Mouse (Mus musculus): ENCODE measurements around the gene Ndufa13.
A peak's percentile ranks its signal among the peaks of the same experiment; 100 is the strongest.

The Ndufa13 gene

DNA sequence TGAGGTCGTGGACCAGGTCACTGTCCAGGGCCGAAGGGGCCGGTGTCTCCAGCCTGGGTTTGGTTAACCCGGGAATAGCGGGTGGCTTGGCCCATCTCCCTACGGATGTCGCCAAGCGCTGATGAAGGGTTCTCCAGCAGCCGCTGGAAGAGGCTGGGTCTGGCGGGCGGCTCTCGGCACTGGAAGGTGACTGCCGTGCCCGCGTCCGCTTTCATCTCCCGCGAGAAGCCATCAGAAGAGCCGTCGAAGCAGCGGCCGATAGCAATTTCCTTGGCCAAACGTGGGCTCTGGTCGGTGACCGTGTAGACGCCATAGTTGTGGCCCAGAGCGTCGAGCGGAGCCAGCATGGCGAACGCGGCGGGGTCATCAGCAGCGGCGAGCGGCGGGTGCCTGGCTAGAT is 21.5 kb downstream of the Ndufa13 start:
- no peak for DNase-seq (ENCODE audit: low spot score)

DNA sequence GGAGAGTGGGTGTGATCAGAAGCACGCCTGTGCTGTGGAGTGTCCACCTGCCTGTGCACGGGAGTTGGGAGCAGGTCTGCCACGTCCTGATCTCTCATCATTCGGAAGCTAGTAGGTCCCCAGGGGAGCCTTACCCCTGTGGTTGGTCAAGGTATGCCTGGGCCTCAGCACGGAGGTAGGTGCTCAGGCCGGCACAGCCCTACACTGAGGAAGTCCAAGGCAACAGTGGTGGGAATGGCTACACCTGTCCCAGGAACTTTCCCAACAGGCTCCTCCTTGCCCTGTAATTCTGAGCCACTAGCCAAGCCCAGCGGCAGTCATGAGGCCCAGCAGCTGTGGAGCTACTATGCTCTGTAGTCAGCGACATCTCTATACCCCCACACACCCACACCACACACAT is 22.7 kb downstream of the Ndufa13 start:
- no peak for DNase-seq (ENCODE audit: low spot score)

DNA sequence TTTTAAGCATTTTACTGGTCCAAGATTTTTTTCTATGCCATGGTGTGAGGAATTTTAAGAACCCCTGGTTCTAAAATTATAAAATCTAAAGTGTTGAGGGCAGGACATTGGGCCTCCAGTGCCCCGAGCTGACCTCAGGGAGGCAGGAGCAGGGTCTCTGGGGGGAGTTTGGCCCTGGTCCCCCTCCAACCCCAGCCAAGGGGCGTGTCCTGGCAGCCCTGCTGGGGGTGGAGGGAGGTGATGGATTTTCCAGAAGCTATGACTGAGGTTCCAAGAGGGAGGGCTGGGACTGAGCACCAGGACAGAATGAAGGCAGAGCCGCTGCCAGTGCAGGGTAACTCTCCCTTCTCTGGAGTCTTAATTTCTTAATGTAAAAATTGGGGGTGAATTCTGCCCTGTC is 24.4 kb downstream of the Ndufa13 start:
- DNase-seq (ENCODE audit: low spot score), result no peak

DNA sequence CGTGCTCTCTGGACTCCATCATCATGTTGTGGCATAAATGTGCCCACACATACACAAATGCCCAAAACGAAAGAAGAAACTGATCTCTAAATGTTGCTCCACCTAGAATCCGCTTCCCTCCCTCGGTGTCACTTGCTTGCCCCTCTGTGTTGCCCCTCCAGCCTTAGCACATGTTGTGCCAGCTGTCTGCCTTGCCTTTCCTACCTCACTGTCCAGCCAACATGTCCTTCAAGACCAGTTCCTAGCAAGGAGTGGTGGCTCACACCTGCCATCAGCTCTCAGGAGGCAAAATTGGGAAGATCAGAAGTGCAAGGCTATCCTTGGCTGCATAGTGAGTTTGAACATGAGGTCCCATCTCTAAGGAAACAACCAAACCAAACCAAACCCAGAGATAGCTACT is 25.0 kb downstream of the Ndufa13 start:
- DNase-seq (ENCODE audit: low spot score), result no peak

DNA sequence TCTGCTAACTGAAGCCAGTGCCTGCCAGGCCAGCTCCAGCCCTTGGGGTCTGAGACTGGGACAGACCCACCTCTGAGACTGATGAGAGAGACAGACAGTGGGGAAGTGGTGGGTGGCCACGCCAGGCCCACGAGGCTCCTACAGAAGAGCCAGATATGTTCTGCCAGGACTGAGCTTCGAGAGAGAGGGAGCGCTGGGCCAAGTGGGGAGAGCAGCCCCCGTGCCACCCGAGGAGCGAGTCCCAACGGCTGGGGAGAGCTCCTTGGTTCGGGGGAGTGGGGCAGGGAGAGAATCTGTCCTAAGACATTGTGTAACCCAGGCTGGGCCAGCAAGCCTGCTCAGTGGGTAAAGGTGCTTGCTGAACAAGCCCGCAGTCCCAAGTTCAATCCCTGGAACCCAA is 25.4 kb downstream of the Ndufa13 start:
- no peak for DNase-seq (ENCODE audit: low spot score)

DNA sequence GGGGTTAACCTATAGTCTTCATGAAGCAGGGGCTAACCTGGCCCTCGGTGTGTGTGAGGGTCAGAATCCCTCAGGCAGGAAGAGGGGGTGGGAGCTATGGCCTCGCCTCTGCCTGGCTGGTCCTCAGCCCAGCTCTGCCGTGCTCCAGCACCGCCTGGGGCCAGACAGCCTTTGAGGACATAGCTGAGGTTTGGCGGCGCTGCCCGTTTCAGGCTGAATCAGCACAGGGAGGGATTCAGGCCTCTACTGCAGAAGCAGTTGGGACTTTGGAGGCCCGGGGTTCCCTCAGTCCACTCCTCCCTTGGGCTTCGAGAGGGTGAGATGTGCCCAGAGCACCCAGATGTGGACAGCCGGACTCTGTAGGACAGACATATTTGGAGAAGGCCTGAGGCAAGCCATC is 26.3 kb downstream of the Ndufa13 start:
- DNase-seq (ENCODE audit: low spot score), result no peak

DNA sequence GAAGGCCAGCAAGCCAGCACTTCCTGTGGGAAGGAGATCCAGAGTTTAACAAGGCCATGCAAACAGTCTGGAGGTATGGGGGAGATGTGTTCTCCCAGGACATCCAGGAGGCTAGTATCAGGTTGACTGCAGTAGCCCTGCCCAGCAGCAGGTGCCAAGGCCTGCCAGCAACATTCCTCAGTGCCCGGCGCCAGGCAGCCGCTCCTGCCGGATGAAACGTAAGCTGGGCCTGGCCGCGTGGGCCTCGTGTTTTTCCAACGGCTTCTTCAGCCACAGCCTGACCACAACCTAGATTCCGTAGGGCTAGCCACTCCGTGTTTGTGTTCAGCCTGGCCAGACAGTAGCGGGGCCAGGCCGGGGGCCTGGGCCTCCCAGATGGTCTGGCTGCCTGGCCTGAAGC is 27.7 kb downstream of the Ndufa13 start:
- DNase-seq (ENCODE audit: low spot score), result no peak

DNA sequence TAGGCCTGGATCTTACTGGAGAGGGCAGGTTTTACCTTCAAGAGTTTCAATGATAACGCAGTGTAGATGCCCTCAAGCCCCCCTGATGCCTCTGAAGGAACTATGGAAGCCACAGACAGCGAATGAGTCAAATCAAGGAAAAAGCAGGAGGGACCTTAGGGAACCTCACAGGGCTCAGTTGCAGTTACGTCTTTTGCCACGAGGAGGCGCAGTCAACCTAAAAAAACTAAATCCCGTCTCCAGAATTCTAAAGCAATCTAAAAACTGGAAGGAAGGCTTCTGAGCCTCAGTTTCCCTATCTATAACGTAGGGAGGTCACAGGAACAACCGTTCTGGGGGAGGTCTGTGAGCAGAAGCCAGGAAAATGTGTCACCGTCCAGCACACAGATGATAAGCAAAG is 28.2 kb downstream of the Ndufa13 start:
- peak; percentile 34 for DNase-seq (ENCODE audit: low spot score)

DNA sequence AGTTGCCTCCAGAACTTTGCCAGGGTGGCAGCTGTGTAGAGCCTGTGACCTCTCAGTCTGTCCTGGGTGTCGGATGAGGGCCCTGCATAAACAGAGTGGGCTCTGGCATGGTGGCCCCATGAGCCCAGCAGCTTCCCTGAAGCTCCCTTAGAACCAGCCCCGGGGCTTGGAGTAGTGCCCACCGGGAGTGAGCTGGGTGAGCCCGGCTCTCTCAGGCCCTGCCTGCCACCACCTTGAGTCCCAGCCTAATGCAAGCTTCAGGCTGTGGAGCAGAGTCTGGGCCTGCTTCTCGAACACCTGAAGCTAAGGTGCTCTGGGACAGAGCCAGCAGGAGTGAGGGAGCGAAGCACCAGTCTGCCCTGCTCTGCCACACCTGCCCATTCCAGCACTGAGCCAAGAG is 31.5 kb downstream of the Ndufa13 start:
- DNase-seq (ENCODE audit: low spot score), result no peak

DNA sequence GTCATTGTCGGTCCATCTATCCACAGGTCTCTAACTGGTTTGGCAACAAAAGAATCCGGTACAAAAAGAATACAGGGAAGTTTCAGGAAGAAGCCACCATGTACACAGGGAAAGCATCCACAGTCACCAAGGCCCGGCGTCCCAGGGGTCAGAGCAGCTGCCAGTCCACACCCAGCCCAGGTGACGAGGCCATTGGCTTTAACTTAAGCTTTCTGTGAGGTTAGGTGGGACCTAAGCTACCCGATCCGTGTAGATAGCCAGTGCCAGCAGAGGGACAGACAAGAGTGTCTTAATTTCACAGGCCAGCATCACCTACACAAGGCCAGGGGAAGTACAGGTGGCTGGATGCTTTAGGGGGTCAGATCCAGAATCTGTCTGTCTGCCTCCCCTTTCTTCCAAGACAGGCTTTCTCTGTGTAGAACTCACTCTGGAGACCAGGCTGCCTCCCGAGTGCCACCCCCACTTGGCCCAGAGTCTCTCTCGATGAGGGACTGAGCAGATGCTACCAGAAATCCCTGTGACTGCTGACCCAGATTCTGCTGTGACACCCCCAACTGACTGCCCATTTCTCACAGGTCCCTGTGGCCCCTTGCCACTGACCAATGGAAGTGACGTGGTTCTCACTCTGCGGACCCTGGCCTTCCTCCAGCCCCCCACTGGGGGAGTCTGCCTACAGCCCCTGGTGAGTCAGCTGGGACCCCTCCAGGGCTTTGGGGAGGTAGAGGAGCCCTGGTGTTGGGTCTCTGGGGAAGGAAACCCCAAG is 32.2 kb downstream of the Ndufa13 start:
- no peak for DNase-seq (ENCODE audit: low spot score)

DNA sequence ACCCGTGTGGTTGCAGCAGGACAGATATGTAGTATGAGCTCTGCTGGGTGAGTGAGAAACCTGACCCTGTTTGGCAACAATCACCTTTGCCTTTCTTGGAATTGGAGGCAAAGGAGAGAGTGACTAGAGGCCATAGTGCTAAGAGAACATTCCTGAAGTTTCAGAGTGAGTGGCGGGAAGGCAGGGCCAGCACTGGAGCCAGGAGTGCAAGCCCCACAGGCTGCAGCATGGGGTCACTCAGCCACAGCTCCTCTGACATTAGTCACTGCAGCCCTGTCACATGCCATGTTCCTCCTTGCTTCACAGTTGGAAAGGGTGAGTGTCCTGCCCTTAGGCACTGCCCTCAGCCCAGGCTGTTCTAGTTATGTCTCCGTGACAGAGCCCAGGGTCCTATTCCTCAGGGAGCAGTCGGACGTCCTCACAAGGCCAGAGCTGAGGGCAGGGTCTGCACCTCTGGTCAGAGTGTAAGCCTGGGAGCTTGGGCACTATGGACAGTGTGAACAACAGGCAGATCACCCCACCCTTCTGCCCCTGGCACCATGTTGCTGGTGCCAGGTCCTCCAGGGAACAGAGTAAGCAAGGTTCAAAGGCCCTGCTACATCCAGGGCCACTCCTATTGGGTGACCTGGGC is 34.5 kb downstream of the Ndufa13 start:
- DNase-seq (ENCODE audit: low spot score), result no peak

DNA sequence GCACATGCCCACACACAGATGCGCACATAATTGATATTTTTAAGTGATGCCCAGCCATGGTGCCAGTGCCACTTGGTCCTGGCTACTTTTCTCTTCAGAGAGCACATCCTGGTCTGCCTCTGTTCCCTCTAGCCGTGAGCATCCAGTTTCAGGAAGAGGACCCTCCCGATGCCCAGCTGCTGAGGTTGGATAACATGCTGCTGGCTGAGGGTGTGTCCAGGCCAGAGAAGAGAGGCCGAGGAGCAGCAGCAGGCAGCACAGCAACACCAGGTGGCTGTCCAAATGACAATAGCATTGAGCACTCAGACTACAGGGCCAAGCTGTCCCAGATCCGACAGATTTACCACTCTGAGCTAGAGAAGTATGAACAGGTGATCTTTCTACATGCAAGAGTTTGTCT is 38.2 kb downstream of the Ndufa13 start:
- DNase-seq (ENCODE audit: low spot score), result no peak

DNA sequence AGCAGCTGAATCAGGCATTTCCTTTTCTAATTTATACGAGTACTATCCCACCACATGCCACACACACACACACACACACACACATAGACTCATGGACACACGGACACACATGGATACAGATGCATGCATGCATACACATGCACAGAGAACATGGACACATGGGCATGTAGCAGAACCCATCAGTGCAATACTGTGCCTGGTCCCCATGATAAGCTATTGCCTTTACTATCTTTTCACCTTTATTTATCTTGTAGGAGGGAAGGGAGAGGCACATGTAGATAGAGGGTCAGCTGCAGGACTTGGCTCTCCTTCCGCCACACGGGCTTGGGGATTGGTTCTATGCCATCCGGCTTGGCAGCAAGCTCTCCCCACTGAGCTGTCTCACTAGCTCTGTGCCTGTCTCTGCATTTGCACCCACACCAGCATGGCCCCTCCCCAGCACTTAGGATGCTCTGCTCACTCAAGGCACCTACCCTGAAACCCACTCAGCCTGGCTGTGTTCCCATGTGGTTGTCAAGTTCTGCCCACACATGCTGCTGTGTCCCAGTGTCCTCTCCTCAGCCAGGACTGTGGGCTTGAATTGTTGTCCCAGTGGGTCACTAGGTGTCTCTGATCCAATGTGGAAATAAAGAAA is 38.9 kb downstream of the Ndufa13 start:
- no peak for DNase-seq (ENCODE audit: low spot score)

DNA sequence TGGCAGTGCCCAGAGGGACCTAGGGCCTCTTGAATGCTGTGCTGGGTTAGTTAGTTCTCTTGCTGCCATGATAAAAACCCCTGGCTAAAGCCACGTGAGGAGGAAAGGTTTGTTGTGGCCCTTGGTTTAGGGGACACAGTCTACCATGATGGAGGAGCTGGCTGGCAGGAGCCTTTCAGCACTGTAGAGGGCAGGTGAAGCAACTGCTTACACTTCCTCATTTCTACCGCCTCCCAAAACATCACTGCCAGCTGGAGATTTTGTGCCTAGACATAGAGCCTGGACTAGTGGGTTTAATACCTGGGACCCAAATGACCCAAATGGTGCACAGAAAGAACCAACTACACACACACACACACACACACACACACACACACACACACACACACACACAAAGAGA is 41.1 kb downstream of the Ndufa13 start:
- DNase-seq (ENCODE audit: low spot score), result no peak

DNA sequence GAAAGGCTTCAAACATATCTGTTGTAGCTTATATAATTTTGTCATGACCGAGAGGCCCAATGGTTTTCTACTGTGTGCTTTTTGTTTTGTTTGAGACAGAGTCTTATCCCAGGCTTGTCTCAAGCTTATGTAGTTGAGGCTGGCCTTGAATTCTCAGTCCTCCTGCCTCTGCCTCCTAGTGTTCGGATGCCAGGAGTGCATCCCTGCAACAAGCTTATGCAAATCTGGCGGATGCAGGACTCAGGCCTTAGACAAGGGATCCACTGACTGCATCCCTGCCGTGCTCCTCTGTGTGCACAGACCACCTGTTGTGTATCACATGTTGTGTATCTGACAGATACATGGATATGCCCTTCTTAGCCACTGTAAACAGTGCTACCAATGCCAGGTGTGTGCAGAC is 41.6 kb downstream of the Ndufa13 start:
- no peak for DNase-seq (ENCODE audit: low spot score)

DNA sequence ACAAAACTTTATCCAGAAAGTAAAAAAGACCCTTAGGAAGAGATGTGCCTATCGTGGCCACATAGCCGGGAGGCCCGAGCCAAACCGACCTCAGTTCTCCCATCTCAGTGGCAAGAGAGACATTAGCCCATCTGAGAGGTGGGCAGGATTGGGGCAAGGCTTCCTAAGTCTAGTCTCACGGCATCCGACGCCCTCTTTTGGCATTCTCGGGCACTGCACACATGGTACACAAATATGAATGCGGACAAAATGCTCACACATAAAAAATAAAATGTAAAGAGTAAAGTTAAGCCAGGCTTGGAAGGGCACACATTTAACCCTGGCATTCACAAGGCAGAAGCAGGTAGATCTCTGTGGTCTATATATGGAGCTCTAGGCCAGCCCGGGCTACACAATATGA is 48.5 kb downstream of the Ndufa13 start:
- no peak for DNase-seq (ENCODE audit: low spot score)

DNA sequence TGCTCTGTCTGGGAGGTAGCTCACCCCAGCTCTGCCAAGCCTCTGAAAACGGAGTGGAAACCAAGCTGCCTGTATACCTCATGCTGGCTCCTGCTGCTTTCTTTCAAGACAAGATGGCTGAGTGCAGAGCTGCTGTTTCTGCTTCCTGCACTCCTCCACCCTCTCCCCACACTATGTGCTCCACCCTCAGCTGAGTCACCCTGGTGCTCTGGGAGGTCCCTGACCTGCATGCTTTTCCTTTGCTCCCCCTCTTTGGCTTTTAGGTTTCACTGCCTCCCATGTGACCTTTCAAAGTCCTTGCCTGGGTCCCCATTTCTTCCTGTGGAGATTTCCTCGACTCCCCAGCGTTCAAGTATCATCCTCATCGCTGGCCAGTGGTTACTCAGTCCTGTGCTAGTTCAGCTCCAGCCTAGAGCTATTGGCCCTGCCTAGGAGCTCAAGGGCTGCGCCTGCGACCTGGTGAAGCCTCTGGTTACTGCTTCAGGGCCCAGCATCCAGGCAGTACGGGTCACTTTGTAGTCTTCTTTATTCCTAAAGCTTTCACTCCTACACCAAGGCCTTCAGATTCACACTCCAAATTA is 51.3 kb downstream of the Ndufa13 start:
- no peak for DNase-seq (ENCODE audit: low spot score)

DNA sequence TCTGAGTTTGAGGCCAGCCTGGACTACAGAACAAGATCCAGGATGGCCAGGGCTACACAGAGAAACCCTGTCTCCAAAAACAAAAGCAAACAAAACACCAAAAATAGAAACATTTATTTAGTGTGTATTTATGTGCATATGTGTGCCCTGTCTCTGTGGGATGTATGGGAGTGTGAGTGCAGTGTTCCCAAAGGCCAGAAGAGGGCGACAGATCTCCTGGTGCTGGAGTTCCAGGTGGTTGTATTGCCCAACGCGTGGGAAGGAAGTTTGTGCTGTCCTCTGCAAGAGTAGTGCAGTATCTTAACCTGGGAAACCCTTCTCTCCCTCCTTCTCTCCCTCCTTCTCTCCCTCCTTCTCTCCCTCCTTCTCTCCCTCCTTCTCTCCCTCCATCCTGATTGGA is 52.5 kb downstream of the Ndufa13 start:
- no peak for DNase-seq (ENCODE audit: low spot score)

DNA sequence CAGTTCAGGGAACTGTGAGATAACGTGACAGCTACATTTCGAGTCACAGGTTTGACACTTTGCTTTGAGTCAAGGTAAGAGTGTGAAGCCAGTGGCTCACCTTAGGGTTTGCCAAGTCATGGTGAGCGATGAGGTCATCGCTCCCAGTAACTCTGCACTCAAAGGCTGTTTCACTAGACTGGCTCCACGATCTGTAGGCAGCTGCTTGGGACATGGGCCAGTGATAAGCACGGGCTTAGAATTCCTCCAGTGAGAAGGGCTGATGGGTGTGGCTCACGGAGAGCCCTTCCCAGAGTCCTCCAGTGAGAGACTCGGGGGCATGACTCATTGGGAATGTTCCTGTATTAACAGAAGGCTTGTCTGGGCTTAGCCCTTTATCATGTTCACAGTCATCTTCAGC is 53.4 kb downstream of the Ndufa13 start:
- DNase-seq (ENCODE audit: low spot score), result no peak

DNA sequence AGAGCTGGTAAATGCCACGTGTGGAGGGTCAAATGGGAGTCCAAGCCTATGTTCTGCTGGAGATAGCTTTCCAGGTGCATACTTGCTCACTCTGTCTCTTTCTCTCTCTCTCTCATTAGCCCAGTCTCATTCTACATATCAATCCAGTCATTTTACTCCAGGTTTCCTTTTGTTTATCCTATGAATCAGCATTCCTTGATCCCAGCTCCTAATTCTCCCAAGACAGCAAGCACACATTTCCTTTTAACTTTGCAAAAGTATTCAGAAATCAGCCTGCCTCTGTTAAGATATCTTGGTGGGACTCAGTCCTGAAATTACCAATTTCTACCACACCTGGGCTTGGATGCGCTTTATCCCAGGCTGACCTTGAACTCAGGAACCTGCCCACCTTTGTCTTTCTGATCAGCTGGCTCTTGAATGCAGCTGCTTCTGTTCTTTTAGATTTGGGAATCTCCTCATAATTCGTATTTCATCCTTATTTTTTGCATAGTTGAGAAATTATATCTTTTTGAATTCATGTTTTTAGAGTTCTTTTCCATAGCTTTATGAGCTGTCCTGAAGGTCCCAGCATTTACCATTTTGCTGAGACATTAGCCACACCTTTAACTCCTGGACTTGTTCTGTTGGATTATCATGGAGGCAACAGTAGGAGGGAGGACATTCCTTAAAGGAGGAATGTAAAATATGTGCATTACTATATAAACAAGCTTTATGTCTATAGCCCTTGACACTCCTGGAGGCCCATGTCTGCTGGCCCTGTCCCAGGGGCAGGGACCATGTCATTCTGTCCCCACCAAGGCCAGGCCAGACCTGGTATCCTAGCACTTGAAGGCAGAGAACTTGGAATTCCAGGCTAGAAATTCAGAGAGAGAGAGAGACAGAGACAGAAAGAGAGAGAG is 54.9 kb downstream of the Ndufa13 start:
- DNase-seq (ENCODE audit: low spot score), result no peak

Data from T-cell, adult 2 months (primary cell).